Mouse (Mus musculus) left cerebral cortex, postnatal 14 days (tissue): ENCODE results near the gene Exoc6. TPM values are rescaled to one million over a fixed set of nuclear protein-coding genes. Genes with fewer than 3 reads are reported as not detected.

Experiments used
- DNase-seq, 2 experiments: peaks; one replicate each; pipeline ENCODE4 v3.0.0; 2021 to 2022; ENCODE audit warnings: low spot score in 2 of 2, mixed read lengths in 1 of 2
- intact Hi-C: fragments of 180-260 bp; cut with DNase I; formaldehyde crosslinking; loops from one replicate; pipeline ENCODE4 v1.15.1; 2025
- total RNA-seq, 2 experiments: library from RNA; stranded (reverse); gene quantifications; 2 replicates each; pipeline ENCODE4 v1.2.3; 2021

Gene Exoc6
- total RNA-seq, 2 experiments from 2014 or later, result 44.8 to 48.8 TPM

DNA sequence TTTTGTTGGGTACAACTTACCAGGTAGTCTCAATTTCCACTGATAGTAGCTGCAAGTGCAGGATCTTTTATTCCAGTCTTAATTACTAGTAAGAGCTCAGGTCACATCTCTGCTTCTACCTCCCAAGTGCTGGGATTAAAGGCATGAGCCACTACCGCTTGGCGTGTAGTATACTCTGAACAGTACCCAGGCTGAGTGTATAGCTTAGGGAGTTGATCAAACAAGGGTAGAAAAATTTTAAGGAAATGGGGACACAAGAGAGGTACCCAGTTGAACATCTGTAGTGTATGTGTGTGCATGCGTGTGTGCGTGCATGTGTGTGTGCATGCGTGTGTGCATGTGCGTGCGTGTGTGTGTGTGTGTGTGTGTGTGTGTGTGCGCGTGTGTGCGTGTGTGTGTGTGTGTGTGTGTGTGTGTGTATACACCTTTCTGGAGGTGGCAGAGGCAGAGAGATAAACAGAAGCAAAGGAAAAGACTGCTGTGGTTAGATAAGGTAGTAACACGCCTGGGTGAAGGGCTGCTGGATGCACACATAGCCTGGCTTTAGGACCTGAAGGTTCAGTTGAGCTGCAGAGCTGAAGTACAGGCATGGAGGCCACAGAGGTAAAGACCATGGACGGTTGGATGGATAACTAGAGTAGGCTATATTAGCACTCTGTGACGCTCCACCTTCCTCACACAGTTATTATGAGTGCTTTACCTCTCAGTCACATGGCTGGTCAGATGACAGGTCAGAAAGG lies 117.8 kb downstream of the Exoc6 start:
- intact Hi-C loops, result no loop called here

DNA sequence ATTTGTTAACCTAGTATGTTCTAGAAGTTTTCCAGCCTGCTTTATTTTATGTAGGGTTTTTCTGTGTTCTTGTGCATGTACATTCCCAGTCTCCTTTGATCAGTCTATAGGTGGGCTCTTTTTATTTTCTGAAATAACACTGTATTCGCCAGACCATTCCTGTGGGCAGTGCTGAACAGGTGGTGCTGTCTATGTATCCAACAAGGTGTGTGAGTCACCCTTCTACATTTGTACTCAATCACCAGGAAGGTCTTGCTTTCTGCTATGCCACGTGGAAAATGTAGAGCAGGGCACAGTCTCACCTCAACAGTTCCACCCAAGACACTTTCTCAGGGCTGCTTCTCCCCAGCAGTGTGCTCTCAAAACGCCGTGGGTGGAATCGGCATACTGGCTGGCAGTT lies 118.4 kb downstream of the Exoc6 start:
- DNase-seq, result no peak
- intact Hi-C loops, result no loop called here

More for the DNA sequence above, 117.8 kb downstream of the Exoc6 start:
- DNase-seq, result no peak

DNA sequence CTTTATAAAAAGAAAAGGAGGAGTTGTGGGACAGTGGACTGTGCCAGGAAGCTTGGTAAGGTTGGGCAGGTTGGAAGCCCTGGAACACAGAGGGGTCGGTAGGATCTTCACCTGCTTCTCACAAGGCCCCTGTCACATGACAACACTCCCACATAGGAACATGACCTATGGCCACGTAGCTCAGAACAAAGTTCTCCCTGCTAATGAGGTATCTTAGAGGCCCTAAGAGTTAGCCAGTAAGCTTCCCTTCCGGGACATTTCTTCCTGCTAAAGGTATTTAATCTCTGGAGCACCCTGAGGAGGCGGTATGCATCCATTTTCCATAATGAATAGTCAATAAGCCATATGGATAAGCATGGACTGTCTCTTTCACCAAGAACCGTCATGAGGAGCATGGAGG lies 119.3 kb downstream of the Exoc6 start:
- intact Hi-C loops, result no loop called here
- DNase-seq, result no peak

DNA sequence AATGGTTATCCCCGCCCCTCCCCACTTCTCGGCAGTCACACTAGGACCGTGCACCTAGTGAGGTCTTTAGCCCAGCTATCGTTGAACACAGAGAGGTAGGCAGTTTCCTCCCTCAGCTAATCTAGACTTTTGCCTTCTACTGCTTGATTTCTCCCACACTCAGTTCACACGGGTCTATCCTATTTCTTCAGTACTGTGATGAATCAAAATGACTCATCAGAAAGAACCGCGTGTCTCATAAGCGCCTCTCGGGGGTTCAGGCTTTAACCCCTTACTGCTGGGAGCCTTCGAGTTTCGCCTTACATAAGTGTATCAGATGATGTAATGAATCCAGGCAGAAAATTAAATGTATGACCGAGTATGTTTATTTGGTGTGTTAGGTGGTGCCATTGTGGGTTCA lies 123.2 kb downstream of the Exoc6 start:
- peak in 1 of 2 experiments; percentile 15 for DNase-seq
- intact Hi-C loops, result no loop called here

DNA sequence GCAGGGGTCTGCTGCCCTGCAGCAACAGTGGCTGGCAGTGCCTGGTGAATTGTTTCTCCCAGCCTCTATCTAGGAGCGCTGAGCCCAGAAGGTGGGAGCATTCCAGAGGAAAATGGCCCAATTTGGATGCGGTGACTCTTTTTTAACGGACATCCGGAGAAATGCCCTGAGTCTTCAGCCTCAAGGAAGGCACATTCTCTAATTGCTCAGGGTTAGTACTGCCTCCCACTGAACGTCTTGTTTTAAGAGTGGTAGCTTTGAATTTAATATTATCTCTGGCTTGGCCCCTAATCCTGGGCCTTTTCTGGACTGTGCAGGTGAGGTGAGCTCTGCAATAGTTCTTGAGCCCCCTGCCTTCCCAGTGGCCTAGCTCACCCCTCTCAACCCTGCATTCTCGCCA lies 135.1 kb downstream of the Exoc6 start, which contains the start of gene Cyp26c1:
Gene Cyp26c1 (plus strand): TSS at position 301 of the 400 bp plus-strand sequence.
- DNase-seq, result no peak
- intact Hi-C loops, result no loop called here

DNA sequence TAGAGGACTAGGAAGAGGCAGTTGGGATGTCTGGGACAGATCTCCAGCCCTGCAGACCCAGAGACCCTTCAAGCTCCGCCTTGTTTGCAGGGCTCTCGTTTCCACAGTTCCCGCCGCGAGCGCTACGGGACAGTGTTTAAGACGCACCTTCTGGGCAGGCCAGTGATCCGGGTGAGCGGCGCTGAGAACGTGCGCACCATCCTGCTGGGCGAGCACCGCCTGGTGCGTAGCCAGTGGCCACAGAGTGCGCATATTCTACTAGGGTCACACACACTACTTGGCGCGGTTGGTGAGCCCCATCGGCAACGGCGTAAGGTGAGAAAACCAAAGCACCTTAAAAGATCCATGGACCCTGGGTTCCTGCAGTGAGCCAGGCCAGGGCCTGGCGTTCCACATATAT lies 136.1 kb downstream of the Exoc6 start:
- no peak for DNase-seq
- intact Hi-C loops, result no loop called here

DNA sequence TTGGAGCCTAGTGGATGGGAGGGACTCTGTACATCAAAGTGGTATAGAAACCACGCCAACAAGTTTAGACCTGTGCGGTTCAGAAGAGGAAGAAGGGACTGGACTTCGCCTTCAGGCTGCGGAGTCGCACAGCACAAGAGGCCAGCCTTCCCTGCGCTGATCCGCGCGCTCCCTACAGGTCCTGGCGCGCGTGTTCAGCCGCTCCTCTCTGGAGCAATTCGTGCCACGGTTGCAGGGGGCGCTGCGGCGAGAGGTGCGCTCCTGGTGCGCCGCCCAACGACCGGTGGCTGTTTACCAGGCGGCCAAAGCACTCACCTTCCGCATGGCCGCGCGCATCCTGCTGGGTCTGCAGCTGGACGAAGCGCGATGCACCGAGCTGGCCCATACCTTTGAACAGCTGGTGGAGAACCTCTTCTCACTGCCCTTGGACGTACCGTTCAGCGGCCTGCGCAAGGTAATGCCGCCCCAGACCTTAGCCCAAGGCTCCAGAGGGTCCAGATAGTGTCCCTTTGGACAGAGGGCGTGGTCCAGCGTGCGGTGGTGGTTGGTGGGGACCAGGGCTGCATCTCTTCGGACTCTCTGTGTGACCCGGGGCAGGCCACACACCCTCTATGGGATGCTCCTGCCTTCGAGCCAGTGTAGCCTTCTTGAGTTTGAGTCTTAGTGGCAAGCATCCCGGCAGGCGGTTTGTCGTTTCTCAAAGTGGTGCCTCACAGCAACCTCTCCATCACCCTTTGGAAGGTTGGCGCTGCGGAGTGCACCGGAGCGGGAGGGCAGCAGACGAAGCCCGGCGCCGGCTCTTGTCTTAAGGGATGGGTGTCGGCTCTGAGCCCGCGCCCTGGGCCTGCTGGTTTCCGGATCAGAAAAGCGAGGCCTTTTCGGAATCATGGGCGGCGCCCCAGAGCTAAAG lies 137.0 kb downstream of the Exoc6 start:
- DNase-seq, result no peak
- intact Hi-C loops, result no loop called here

DNA sequence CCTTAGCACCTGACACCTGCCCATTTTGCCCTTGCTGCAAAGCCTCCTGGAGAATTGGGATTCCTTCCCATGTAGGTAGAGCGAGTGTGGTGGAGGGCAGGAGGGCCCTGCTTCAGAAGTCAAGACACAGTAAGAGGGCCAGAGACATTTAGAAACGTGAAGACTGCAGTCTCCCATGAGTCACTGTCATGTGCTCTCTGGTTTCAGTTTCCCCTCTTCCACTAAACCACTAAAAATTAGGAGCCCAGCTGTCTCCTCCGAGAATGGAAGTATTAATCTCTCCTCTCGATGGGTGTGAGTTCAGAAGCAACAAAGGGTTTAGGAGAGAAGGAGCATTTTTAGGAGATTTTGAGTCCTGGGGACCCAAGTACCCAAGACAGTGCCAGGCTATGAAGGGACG lies 139.3 kb downstream of the Exoc6 start:
- intact Hi-C loops, result no loop called here
- DNase-seq, result no peak

DNA sequence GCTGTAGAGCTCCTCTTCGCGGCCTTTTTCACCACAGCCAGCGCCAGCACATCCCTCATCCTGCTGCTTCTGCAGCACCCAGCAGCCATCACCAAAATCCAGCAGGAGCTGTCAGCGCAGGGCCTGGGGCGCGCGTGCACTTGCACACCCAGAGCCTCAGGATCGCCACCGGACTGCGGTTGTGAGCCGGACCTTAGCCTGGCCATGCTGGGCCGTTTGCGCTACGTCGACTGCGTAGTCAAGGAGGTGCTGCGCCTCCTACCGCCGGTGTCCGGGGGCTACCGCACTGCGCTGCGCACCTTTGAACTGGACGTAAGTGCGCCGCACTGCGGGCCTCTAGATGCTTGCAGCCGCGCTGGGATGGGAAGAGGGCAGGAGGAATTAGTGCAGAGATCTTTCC lies 140.5 kb downstream of the Exoc6 start:
- DNase-seq, result no peak
- intact Hi-C loops, result no loop called here

DNA sequence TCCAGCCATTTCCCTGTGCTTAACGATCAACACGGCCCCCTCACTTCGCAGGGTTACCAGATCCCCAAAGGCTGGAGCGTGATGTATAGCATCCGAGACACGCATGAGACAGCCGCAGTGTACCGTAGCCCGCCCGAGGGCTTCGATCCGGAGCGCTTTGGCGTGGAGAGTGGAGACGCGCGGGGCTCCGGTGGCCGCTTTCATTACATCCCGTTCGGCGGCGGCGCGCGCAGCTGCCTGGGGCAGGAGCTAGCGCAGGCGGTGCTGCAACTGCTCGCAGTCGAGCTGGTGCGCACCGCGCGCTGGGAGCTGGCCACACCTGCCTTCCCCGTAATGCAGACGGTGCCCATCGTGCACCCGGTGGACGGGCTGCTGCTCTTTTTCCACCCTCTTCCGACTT lies 142.7 kb downstream of the Exoc6 start:
- intact Hi-C loops, result no loop called here
- peak; percentile 19 to 51 for DNase-seq

DNA sequence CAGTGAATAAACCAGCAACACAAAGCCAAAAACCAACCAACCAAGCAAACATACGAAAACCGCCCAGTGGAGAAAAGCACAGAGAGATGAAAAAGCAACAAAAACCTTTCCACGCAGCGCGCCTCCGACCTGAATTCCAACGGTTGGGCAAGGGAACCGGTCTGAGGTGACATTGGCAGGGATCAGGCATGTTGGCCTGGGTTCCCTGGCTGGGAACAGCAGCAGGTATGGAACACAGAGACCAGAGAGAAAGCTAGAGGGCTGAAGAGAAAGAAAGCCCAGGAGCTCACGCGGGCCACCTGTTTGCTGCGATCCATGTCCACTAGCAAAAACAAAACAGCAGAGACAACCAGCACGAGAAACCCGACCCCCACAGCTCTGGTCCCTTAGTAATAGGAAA lies 144.9 kb downstream of the Exoc6 start:
- no peak for DNase-seq
- intact Hi-C loops, result no loop called here

DNA sequence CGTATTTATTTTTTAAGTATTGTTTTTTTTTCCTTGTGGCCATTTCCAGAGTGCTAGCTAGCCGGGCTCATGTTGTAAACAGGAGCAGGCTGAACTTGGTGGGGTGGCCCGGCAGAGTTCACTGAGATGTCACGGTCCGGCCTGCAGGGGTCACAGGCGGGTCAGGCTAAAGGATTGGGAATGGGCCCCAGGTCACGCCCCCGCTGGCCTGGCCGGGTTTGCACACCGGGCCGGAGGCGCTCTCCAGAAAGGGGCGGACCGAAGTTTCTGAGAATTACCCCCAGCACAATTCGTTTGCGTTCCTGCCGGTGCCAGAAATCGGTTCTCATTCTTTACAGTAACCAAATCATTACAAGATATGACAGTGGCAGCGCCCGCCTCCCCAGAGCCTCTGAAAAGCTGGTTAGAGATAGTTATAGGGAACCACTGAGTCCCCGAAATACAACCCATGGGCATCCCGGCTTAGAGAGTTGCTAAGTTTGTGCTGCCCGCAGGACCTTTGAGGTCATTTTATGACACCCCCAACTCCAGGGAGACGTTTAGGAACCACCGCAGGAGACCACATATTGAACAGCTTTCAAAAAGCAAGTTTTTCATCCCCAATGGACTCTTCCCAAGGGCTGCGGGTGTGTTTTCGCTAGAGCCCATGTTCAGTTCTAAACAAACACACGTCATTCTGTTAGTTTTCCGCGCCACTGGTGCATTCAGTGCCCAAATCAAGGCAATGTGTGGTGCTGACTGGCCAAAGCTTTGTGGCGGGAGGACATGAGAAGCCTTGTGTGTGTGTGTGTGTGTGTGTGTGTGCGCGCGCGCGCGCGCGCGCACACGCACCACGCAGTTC lies 145.8 kb downstream of the Exoc6 start:
- DNase-seq, result no peak

DNA sequence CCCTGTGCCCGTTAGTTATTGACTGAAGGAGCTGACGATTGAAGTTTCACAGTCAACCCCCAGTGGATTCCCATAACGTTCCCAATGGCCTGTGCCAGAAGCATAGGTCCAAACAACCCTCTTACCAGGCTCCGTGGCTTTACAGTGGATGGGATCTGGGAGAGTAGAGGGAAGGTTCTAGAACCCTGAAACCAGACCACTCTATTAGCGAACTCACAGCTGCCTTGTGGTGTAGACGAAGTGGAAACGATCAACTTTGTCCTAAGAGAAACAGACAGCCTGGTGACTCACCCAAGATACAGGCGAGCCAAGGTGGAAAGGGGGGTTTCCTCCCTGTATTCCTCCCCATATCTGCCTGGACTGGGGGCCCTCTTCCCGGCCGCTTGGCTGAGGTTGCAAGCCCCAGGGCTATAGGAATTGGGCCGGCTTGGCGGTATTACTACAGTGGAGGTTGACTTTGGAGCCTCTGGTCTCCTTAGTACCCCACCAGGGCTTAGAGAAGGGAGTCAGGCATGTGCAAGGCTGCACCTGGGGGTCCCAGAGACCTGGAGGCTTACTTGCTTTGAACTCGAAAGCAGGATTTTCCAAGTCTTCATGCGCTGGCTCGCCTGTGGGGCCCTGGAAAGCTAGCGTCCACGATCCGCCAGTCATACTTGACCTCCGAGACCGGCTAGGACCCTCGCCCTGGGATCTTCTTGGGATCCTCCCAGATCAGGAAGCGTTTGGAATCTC lies 146.6 kb downstream of the Exoc6 start:
- no peak for DNase-seq
- intact Hi-C loops, result no loop called here

More for the DNA sequence above, 145.8 kb downstream of the Exoc6 start:
- intact Hi-C loops, result no loop called here

DNA sequence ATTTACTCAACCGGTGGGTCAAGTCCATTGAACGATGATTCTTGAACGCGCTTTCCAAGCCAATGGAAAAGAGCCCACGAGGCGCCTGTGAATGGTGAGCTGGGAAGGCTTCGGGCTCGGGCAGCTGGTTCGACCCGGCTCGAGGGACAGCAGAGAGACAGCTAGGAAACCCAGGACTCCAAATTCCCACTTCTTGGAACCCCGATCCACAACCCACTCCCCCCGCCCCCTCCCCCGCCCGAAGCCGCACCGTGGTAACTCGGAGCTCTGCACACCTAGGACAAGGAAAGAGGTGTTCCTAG lies 147.1 kb downstream of the Exoc6 start:
- no peak for DNase-seq
- intact Hi-C loops, result no loop called here

DNA sequence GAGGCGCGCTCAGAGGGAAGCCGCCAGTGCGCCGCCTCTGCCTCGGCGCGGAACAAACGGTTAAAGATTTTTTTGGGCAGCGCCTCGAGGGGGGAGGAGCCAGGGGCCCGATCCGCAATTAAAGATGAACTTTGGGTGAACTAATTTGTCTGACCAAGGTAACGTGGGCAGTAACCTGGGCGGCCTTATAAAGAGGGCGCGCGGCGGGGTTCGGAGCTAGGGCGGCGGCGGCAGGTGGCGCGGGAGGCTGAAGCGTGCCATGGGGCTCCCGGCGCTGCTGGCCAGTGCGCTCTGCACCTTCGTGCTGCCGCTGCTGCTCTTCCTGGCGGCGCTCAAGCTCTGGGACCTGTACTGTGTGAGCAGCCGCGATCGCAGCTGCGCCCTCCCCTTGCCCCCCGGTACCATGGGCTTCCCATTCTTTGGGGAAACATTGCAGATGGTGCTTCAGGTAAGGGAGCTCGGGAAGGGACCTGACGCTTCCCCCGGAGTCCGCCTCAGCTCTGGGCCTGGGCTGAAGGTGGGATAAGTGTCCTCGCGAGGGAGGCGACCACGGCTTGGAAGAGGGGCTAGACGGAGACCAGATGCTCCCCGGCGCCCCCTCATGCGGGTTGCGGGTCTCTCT lies 147.5 kb downstream of the Exoc6 start, which contains the start of gene Cyp26a1:
Gene Cyp26a1 (plus strand): TSS at position 148 of the 622 bp plus-strand sequence.
- no peak for DNase-seq
- intact Hi-C loops, result no loop called here

DNA sequence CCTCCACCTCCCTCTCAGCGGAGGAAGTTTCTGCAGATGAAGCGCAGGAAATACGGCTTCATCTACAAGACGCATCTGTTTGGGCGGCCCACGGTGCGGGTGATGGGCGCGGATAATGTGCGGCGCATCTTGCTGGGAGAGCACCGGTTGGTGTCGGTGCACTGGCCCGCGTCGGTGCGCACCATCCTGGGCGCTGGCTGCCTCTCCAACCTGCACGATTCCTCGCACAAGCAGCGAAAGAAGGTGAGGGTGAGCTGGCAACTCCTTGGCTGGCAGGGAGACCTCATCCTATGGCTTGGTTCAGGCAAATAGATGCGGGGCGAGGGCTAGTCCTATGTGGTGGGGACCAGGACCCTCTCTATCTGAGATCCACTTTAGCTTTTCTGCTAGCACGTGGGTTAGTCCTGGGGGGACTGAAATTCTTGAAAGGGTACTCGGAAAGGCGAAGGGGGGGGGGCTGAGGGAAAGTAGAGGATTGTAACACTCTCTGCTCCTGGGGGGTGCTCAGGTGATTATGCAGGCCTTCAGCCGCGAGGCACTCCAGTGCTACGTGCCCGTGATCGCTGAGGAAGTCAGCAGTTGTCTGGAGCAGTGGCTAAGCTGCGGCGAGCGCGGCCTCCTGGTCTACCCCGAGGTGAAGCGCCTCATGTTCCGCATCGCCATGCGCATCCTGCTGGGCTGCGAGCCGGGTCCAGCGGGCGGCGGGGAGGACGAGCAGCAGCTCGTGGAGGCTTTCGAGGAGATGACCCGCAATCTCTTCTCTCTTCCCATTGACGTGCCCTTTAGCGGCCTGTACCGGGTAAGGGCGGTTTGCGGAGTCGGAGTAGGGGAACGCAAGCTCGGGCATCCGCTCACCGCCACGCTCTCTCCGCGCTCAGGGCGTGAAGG lies 148.3 kb downstream of the Exoc6 start:
- intact Hi-C loops, result no loop called here
- no peak for DNase-seq

DNA sequence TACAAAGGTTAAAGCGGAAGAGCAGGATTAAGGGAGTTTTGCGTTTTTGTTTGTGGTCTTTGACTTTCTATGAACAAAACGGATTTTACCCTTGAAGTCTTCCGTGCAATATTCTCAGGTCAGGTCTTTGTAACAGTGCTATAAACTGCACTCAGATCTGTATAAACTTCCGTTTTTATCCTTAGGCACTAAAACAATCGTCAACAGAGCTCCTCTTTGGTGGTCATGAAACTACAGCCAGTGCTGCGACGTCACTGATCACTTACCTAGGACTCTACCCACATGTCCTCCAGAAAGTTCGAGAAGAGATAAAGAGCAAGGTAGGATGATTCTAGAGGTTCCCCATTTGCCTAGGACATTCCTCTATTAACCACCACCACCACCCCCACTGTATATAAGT lies 149.5 kb downstream of the Exoc6 start:
- DNase-seq, result no peak
- intact Hi-C loops, result no loop called here
